Mouse (Mus musculus): ENCODE results near the gene Gmnc. TPM values are rescaled to one million over a fixed set of nuclear protein-coding genes. Genes with fewer than 3 reads are reported as not detected.

The Gmnc gene
- polyA plus RNA-seq (2014; fragmentation: Illumina TruSeq; extraction: RNeasy Lipid Tissue Mini Kit (QIAGEN cat#74804); ENCODE audit: low read depth, low replicate concordance), result 0.79 TPM

GRCm38 (mm10) chr16:26991477-26992300, at the start of gene Gmnc:
Gene Gmnc (minus strand): TSS chr16:26991652.

